Mouse (Mus musculus): ENCODE data around the gene Pla2g4a.

DNA sequence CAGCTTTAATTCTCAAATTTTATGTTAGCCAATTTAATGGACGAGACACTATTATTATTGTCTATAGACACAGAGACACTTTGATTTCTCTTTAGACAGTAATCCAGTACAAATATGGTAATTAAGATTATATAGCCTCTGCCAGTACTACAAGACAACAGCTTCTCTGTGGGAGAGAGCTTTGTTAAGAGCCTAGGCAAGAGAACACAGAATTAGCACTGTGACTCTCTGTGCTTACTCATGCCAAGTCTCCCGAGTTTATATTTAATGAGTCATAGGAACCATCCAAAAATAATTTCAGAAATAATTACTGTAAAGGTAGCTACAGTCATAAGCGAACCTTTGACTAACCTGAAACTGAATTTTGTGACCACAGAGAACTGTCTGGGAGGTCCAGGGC, 84.6 kb downstream of the Pla2g4a start:
- TF ChIP-seq CTCF (IDR thresholded peaks at IDR 0.05; ENCODE audit: insufficient read depth, low read length) (no peak), POLR2A (IDR thresholded peaks at IDR 0.05; ENCODE audit: borderline replicate concordance, extremely low read depth, low read depth, low read length) (no peak)
